Mouse (Mus musculus): ENCODE measurements around the gene Frk.
"Not testable (repeated sequence)": the region's sequence is repeated elsewhere in the genome, so short reads cannot be mapped to it uniquely, and the experiment has no call there.

The Frk gene

DNA sequence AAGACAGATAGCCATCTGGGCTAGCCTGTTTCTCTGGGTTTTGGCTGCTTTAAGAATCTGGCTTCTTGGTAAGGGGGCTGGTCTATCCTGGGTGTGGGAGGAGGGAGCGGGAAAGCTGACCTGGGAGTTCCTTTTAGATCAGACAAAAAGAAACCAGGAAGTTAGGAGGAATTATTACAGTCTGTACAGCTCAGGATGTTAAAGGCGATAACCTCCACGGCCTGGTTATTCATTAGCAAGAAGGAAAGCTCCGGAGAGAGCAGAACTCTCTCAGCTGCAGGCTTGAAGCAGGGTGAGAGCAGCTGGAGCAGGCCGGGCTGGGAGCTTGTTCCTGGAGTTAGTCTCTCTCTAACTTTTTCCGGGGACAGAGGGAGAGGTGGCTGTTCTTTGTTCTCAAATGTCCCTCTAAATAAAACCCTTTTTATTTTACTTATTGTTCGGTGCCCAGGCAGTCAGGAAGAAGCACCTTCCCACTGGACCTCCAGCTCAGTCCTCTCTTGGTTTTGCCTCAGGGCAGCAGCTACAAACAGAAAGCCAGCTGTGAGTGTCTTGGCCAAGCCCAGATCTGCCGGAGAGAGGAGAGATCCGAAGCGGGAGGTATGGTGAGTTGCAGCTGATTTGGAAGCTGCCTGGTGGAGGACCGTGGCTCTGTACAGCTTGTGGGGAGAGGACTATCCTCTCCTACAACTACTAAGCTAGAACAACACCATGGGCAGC is at the start of gene Frk:
Gene Frk, plus strand, starts transcription at position 103 of the 717 bp plus-strand sequence.
- no peak for DNase-seq (ENCODE audit: low spot score in 2 of 2)

DNA sequence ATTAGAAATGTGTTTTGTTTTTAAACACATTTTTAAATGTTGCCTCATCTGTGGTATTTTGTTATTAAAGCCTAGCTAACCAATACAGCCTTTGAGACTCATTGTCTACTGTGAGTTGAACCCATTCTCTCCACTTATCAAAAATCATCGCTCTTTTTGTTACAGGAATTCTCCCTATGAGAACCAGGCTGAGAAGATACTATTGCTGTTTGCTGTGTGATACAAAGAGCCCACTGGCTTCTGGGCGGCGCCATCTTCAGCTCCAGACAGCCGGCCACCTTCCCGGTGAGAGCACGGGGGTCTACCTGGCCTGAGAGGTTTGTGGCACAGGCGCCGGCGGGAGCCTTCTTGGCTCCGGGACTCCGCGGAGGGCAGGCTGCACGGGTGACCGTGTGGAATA is 49.0 kb upstream of the Frk start:
- DNase-seq (ENCODE audit: low spot score in 2 of 2), result not testable (repeated sequence)

DNA sequence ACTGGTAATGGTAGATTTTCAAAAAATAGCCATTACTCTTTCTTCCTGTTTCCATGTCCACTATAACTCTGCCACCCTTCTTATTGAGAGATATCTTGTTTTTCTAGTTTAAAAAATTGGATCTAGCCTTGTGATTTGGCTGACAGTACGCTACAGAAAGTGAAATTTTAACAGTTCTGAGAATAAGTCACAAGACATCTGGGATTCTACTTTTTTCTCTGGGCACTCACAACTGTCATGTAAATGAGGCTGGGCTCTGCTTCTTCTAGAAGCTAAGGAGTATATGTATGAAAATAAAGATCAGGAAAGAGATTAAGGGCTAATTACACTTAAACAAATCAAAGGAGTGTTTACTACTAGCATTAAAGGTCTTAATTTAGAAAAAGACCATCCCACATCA is 33.7 kb upstream of the Frk start:
- DNase-seq (ENCODE audit: low spot score in 2 of 2), result no peak

DNA sequence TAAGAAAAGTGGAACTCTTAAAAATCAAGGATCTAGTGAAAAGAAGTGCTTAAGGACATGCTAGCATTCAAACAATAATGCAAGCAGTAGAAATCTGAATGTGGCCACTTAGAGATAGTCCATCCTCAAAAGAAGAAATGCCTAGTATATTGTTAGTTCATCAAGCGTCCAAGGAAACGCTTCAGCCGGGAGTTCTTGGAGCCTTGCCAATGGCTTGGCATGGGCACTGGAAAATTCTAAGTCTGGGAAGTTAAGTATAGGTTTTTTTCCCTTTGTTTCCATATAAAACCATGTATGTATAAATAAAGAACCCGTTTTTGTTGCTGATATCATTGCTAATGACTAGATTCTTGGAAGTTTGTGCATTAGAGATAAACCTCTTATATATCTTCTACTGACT is 21.7 kb upstream of the Frk start:
- no peak for DNase-seq (ENCODE audit: low spot score in 2 of 2)

DNA sequence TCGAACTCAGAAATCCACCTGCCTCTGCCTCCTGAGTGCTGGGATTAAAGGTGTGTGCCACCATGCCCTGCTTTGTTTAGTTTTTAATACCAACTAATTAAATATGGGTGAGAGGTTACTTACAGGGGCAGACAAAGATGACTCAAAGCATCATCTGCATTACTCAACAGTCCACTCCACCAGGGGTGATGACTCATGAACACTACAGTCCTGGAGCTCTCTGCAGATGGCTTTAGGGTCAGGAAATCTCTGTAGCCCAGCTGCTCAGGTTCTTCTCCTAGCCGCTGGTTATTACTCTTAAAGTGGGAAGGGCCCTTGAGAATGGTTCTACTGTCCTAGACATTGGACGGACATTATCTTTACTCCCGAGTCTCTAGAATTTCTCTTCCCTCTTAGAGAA is 18.9 kb upstream of the Frk start:
- DNase-seq (ENCODE audit: low spot score in 2 of 2), result no peak

DNA sequence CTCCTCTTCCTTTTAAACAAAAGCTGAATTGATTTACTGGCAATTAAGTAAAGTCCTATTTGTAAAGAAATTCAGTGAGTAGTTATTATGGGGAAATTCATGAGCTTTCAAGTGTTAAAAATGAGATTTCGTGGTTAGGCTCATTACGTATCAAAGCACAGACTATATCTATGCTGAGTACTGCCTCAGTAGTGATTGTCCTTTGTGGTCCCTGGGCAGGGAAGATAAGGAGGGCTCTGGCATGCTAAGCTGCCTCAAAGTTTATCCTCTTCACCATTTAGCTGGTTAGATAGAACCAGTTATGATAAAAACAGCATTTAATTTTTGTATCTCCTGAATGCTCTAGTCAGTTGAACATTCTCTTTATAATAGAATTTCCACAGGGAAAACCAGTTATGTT is 14.2 kb upstream of the Frk start:
- DNase-seq (ENCODE audit: low spot score in 2 of 2), result no peak

DNA sequence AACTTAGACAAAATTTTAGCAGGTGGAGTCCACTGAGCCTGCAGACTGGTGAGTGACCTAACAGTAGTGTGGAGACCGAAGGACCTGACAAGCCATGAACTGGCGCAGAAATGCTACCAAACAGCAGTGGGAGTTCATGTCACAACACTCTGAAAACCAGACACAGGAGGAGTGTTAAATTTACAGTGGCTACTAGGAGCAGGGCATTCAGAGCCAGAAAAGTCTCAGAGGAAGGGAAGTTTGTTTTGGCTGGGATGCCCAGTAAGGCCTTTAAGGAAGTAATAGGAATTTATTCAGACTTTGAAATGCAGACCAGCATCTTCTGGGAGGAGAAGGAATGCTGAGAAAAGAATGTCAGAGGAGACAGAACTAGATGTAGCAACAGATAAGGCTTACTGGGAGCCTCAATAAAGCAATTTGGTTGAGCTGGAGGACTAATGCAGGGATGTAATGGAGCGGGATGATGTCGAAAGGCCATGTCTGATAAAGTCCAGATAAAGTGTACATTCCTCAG is 3.2 kb upstream of the Frk start:
- no peak for DNase-seq (ENCODE audit: low spot score in 2 of 2)

DNA sequence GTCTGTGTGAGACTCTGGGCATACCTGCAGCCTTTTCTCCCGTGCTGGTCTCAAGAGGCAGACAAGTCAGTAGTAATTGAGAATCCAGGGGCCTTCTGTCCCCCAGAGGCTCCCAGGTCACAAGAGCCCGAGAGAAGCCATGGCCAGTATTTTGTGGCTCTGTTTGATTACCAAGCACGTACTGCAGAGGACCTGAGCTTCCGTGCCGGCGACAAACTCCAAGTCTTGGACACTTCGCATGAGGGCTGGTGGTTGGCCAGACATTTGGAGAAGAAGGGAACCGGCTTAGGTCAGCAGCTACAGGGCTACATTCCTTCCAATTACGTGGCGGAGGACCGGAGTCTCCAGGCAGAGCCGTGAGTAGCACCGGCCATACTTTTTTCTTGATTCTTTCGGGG is 814 bp downstream of the Frk start:
- DNase-seq (ENCODE audit: low spot score in 2 of 2), result no peak

DNA sequence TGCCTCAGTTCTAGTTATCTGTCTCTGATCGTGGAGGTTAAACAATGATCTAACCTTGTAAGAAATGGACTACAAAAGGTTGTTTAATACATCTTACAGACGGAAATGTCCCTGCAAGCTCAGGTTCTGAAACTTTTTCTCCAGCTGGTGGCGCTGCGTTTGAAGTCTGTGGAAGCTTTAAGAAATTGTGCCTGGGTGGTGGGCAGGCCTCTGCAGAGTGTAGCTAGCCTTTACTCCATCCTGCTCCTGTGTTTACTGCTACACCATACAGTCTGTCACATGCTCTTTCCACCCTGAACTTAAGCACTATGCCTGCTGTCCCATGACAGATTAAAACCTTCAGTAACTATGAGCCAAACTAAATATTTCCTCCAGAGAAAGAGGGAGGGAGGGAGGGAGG is 1.9 kb downstream of the Frk start:
- no peak for DNase-seq (ENCODE audit: low spot score in 2 of 2)

DNA sequence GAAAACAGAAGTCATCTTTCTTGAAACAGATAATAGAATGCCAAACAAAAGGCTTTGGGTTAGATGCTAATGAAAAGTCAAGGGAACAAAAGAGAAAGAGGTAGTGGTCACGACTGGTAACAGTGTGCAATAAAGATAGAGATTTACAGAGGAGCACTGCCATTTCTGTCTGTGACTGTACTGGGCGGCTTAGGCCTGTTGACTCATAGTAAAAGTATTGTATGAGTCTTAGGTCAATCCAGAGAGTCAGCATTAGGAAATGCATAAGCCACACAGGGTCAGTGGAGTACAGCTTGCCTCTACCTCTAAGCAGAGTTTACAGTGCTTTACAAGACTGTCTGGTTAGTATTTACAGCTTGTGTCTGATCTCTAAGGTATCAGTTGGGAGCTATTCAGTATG is 24.6 kb downstream of the Frk start:
- no peak for DNase-seq (ENCODE audit: low spot score in 2 of 2)

DNA sequence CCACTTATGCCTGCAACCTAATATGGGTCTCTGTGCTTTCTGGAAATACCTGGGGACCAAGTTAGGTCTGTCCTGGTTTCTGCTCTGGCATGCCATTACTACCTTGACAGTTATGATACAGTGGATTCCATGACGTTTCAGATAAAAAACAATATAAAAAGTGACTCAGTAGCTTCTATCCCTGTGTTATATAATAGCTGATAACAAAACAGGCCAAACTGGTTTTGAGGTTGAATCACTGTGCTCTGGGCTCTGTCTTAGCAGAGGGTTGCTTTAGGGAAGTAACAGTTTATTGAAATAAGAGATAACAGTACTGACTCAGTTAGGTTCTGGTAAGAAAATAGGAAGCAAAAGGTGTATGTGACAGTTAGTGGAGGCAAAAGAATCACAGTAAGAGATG is 25.4 kb downstream of the Frk start:
- DNase-seq (ENCODE audit: low spot score in 2 of 2), result no peak

DNA sequence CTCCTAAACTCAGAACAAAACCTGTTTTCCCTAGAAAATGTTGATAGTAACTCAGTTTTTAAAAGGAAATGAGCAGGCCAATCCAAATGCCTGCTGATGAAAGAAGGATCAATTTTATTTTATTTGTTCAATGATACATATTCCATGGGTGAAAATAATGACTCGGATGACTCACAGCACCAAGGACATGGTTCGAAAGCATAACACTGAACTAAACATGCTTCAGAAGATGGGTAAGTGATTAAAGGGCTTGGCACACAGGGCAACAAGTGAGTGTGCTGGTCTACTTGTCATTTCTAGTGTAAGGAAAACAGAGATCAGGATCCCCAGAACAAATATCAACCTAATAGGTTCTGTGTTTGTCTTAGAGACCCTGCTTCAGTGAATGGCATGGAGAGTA is 26.1 kb downstream of the Frk start:
- no peak for DNase-seq (ENCODE audit: low spot score in 2 of 2)

DNA sequence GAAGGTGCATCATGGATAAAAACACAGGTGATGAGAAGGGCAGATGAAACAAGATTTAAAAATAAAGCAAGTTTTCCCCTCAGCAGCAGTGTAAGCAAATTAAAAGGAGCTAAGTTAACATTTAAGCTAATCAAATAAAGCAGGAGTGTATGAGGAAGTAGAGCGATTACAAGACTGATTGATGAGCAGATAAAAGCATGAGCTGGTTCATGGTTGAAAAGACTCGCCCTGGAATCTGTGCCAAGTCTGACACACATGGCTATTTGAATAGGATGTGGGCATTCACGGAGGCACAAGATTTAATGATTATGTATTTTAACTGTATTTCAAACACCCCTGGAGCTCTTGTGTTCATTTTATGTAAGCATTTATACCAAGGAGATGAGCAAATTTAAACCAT is 28.0 kb downstream of the Frk start:
- no peak for DNase-seq (ENCODE audit: low spot score in 2 of 2)

DNA sequence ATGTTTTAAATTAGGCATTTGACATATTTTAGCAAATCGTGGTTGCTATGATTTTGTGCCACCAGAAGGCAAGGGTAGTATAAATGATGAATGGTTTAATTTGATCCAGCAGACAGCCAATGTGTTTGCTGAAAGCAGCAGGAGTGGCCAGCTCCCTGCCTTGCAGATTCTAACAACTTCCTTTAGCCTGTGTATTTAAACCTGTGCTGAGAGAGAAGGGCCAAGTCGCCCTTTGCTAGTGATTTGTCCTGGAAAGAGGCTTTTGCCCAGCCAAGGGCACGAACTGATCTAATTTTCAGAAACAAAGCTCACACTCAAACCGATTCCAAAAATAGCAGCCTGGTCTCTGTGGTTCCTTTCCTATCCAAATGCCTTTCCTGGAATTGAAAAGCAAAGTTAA is 29.4 kb downstream of the Frk start:
- DNase-seq (ENCODE audit: low spot score in 2 of 2), result no peak

DNA sequence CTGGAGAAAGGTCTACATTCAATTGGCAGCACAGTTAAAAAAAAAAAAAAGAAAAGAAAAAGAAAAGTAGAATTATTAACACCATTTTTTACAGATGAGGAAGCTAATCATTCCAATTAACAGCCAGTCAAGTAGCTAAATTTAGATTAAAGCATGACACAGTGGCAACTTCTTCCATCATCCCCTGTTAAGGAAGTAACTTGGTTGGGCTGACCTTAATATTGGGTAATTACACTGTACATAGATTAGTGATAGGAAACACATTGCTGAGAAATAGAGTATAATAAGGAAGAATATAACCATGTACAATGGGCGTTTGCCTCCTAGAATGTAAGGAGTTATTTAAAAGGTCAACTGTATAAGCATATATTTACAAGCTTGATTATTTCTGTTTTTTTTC is 42.4 kb downstream of the Frk start:
- DNase-seq (ENCODE audit: low spot score in 2 of 2), result no peak

DNA sequence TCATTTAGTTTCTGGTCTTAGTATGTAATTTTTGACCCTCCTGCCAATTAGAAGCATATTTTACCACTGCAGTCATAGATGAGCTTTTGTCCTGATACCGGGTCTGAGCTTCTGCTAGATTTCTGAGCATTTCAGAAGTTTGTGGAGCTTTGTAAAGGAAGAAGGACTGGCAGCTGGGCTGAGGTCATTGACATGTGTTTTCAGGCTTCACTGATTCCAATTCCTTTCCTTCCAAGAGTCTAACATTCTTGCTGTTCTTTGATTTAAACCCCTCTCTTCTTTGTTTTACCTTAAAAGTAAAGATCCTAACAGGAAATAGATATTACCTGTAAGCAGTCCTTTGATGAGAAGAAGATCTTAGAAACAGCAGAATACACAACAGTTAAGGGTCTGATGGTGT is 48.6 kb downstream of the Frk start:
- DNase-seq (ENCODE audit: low spot score in 2 of 2), result no peak

DNA sequence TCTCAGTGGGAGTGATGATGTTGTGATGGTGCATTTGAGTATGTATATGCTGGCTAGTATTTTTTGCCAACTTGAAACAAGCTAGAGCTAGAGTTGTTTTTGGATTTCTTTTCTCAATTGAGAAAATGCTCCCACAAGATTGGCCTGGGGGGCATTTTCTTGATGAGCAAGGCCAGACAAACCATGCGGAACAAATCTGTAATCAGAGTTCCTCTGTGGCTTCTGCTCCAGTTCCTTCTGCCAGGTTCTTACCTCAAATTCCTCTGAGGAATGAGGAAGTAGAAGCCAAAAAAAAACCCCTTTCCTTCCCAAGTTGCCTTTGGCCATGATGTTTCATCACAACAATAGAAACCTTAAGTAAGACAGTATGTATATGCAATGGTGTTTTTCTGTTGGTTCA is 49.3 kb downstream of the Frk start:
- DNase-seq (ENCODE audit: low spot score in 2 of 2), result no peak

DNA sequence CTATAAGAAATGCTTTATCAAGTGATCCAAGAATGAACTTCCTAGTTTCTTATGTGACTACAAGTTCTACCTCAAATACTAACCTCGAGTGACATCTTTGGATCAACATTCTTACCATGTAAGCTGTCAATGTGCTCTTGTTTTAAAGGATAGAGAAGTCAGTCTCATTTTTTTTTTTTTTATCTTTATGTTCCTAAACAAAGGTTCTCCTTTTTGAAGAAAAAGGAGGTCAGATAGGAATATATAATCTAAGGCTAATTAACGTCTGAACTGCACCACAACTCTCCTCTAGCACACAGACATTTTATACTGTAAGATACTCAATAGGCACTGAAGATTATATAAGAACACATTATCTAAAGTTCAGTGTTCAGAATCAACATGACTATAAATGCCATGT is 57.5 kb downstream of the Frk start:
- no peak for DNase-seq (ENCODE audit: low spot score in 2 of 2)

DNA sequence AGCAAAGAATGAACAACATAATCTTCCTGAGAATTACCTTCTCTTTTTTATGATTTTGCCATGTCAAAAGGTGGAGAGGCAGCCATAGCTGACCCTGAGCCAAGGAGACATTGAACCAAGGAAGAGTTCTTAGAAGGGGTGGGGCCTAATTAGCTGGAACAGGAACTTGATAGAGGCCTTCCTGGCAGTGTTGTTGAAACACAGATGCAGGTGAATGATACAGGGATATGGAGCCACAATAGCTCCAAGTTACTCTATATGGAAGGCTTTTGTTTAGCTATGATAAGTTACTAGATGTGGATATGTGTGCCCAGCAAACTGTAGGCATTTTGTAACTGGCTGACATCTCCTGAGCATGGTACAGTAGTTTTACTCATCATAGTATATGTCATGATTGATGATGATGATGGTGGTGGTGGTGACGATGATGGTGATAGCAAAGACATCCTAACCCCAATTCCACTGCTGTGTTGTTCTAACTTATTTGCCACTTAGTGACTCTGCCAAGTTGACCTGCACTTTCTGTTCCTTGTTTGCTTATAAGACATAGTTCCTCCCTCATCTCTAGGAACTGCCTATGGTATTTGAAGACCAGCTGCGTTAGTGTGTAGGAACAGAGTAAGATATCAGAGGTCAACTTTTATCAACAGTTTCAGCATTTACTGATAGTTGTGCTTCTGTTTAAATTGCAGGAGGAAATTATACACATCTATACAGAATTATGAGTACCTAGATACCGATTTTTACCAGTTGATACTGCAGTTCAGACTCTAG is 58.7 kb downstream of the Frk start:
- DNase-seq (ENCODE audit: low spot score in 2 of 2), result no peak

DNA sequence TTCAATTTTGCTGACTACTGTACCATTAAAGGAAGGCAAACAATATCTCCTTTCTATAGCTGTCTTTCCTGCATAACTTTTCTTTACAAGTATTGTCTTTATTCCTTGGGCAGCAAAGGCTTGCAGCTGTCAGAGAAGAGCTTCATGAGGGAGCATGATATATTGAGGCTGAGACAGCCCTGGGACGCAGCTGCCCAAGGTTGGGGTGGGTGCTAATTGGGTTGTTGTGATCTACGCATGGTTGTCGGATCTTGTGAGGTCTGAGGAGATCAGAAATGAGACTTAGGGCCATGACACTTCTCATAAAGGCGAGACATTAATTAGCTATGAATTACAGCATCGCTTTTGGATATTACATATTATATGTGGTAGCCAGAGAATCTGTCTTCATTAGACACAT is 67.4 kb downstream of the Frk start:
- DNase-seq (ENCODE audit: low spot score in 2 of 2), result no peak

DNA sequence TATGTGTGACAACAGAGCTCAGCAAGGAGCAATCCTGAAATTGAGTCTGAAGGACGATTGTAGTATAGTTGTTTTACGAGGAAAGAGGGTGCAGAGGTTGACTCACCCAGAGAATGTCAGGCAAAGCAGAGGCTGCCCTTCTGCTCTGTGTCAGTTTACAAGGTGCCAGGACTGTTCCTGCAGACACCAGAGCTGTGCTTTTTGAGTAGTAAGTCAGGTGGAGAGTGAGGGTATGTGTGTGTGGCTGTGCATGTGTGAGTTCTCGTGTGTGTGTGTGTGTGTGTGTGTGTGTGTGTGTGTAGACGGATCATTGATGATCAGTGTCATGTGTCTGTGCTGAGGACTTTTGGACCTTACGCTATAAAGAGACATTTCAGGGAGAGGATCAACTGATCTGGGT is 68.4 kb downstream of the Frk start:
- no peak for DNase-seq (ENCODE audit: low spot score in 2 of 2)

DNA sequence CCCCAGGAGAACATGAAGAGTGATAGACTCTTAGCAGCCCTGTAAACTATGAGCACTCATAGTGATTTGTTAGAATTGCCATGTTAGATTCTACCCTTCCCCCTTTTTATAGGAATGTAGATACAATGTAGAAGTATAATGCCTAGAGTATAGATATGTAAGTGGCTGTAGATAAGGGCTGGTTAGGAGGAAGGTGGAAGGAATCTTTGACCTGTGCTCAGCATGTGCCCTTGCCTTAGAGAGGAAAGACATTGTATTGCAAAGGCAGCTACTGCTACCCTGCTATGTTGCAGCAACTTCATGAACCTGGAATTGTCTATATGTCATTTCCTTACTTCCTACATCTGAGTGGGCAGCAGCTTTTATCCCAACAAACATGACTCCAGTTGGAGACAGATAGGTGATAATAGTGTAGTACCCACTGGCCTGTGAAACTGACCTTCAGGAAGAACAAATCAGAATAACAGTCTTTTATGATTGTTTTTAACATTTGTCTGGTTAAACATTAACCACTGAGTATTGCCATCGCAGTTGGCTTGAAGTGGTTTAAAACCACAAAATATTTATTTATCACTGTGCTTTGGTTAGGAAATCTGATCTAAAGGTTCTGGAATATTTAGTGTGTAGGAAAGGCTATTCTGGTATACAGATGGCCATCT is 80.4 kb downstream of the Frk start:
- DNase-seq (ENCODE audit: low spot score in 2 of 2), result no peak

DNA sequence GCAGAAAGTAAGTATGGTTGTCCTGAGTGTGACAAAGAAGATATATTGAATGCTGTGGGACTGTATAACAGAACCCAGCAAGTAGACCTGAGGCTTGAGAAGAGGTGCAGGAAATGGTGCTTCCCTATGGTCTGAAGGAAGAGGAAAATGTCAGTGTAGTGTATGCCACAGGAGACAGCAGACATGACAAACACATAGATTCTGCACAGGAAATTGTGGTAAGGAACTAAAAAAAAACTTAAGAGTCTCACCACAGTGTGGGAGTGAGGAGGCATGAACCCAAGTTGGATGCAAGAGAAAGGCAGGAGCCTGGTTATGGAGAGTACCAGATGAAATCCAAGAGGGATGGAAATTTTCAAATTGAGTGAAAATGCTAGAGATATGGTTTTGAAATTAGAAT is 132.3 kb downstream of the Frk start:
- DNase-seq (ENCODE audit: low spot score in 2 of 2), result no peak

All from frontal cortex, postnatal 25 days (tissue).